Mouse (Mus musculus) forebrain, postnatal 0 days (tissue): Measurements from ENCODE around the gene Runx2. TPM values are rescaled to one million over a fixed set of nuclear protein-coding genes. Genes with fewer than 3 reads are reported as not detected.

ENCODE experiments used
- ATAC-seq: fragments of 200-750 bp; cut with Nextera tagmentation; 2 replicates; pipeline ENCODE4 v1.8.0; 2017; ENCODE audit warnings: mild to moderate bottlenecking, moderate library complexity
- DNase-seq: peaks from one replicate; pipeline ENCODE4 v3.0.0-alpha.2; 2015
- H3K27ac ChIP-seq: fragments of 300-500 bp; sonication (generic); 2 replicates; pipeline ENCODE4 v1.5.1; 2014; ENCODE audit warnings: low read depth, mild to moderate bottlenecking, antibody characterized with exemption, low read length, moderate library complexity, mixed read lengths
- H3K27me3 ChIP-seq: fragments of 300-500 bp; sonication (generic); 2 replicates; pipeline ENCODE4 v1.6.1; 2014; ENCODE audit warnings: mild to moderate bottlenecking, low read length, mixed read lengths; ENCODE audit not compliant: insufficient read depth
- H3K36me3 ChIP-seq: fragments of 300-500 bp; sonication (generic); 2 replicates; pipeline ENCODE4 v1.6.1; 2014; ENCODE audit warnings: mild to moderate bottlenecking, moderate library complexity; ENCODE audit not compliant: insufficient read depth
- H3K4me1 ChIP-seq: fragments of 300-500 bp; sonication (generic); 2 replicates; pipeline ENCODE4 v1.6.1; 2014; ENCODE audit warnings: antibody characterized with exemption; ENCODE audit not compliant: insufficient read depth
- H3K4me2 ChIP-seq: fragments of 300-500 bp; sonication (generic); 2 replicates; pipeline ENCODE4 v1.6.1; 2014; ENCODE audit warnings: low read depth, mild to moderate bottlenecking, moderate library complexity
- H3K4me3 ChIP-seq: fragments of 300-500 bp; sonication (generic); 2 replicates; pipeline ENCODE4 v1.5.1; 2014; ENCODE audit warnings: low read depth, low read length, mixed read lengths
- H3K9ac ChIP-seq: fragments of 300-500 bp; sonication (generic); 2 replicates; pipeline ENCODE4 v1.6.1; 2014; ENCODE audit warnings: mild to moderate bottlenecking
- H3K9me3 ChIP-seq: fragments of 300-500 bp; sonication (generic); 2 replicates; pipeline ENCODE4 v1.6.1; 2016; ENCODE audit warnings: low read length
- CTCF ChIP-seq: sonication (generic); IDR thresholded peaks from 2 replicates; pipeline ENCODE4 v1.5.1; 2016; ENCODE audit warnings: antibody characterized with exemption, control low read depth, low read depth
- WGBS: fragments of 180-500 bp; shearing (Covaris S2); extraction: QIAGEN DNeasy Blood & Tissue Kit; methylation state at CpG from one replicate; pipeline ENCODE4 v1.1.7; 2014; 5-methylcytosine and 5-hydroxymethylcytosine counted together
- polyA plus RNA-seq: library from polyadenylated mRNA; unstranded; fragments of >200 nt; fragmentation: Nextera tagmentation; extraction: Ambion mirVana; gene quantifications from 2 replicates; pipeline ENCODE4 v1.2.1, GENCODE M21; 2015
- total RNA-seq: library from RNA; depleted of rRNA; stranded (reverse); fragments of >200 nt; gene quantifications from 2 replicates; pipeline ENCODE4 v1.2.3, GENCODE M21; 2014

Gene Runx2
- total and polyA plus RNA-seq, 2 experiments from 2014 or later: 0.77 to 5.7 TPM

DNA sequence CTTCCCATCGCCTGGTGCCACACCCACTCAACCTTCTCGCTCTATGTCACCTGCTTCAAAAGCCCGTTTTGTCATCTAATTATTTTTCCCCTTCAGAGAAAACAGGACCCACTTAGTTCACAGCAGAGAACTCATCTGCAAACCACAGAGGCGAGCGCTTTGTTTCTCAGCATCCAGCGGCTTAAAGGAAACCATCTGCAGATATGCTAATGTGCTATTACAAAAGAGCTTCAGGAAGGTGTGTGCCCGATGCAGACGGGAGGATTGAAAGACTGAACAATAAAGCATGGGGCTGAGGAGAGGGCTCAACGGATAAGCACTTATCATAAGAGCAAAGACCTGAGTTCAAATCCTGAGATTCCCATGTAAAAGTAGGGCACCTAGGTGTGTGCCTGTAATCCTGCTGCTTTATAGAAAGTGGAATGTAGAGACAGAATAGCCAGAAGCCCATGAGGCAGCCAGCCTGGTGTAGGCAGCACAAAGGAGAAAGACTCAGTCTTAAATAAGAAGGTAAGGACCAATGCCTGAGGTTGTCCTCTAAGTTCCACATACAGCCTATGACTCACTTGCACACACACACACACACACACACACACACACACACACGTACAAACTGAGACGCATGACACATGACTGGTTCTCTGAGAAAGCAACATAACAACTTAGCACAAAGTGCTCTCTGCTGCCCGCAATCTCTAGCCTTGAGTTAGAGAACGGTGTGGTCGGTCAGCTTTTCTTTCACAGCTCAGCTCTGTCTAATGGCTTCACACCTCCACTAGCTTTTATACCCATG lies 111.9 kb downstream of the Runx2 start:
- Histone ChIP-seq H3K27me3 (no peaks in the 10 kb centered on the region), H3K27ac (no peak overlapping the region), H3K9me3 (no peaks in the 10 kb centered on the region), H3K4me1 (no peaks in the 10 kb centered on the region), H3K9ac (no peak overlapping the region), H3K4me2 (no peak overlapping the region), H3K4me3 (no peak overlapping the region), H3K36me3 (no peaks in the 10 kb centered on the region)
- 51% methylated on average over 14 of the region's 14 CpGs for WGBS
- ATAC-seq: no peak
- TF ChIP-seq CTCF: no peak
- DNase-seq: peak; percentile 3

GRCm38 (mm10) chr17:44701531-44701930 lies 113.1 kb downstream of the Runx2 start:
- Histone ChIP-seq H3K27ac (no peak overlapping the region), H3K4me2 (no peak overlapping the region), H3K9ac (no peak overlapping the region), H3K27me3 (no peaks in the 10 kb centered on the region), H3K36me3 (no peaks in the 10 kb centered on the region), H3K4me3 (no peak overlapping the region), H3K9me3 (no peaks in the 10 kb centered on the region), H3K4me1 (no peaks in the 10 kb centered on the region)
- TF ChIP-seq CTCF: no peak
- WGBS: 86% methylated on average over 4 of the region's 4 CpGs
- no peak for ATAC-seq
- DNase-seq: no peak

- TF ChIP-seq CTCF: no peak
Measured at GRCm38 (mm10) chr17:44700326-44700725, 114.3 kb downstream of the Runx2 start.

DNA sequence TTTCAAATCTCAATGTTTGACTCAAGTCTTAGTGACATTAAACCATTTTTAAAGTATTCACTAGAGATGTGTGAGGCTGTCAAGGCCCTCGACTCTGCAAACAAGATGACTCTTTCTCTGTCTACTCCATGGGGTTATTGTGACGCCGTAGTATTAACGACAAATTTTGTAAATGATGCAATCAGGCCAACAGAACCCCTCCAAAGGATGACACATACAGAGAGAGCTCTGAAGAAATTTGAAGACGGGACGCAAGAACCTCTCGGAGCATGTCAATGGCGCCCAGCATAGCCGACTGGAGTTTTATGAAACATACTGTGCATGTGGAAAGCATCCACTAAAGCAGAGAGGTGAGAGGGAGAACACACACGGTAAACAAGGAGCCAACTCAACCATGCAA lies 117.5 kb downstream of the Runx2 start:
- Histone ChIP-seq H3K4me2 (no peak overlapping the region), H3K36me3 (no peaks in the 10 kb centered on the region), H3K9me3 (no peaks in the 10 kb centered on the region), H3K4me1 (no peaks in the 10 kb centered on the region), H3K4me3 (no peak overlapping the region), H3K27me3 (no peaks in the 10 kb centered on the region), H3K9ac (no peak overlapping the region), H3K27ac (no peak overlapping the region)
- DNase-seq (no peak), ATAC-seq (no peak)
- 88% methylated on average over 10 of the region's 10 CpGs for WGBS
- no peak for TF ChIP-seq CTCF

More at GRCm38 (mm10) chr17:44700326-44700725, 114.3 kb downstream of the Runx2 start:
- ATAC-seq (no peak), DNase-seq (no peak)
- H3K9me3 ChIP-seq: no peaks in the 10 kb centered on the region
- no peaks in the 10 kb centered on the region for H3K27me3 ChIP-seq
- no peak overlapping the region for H3K9ac ChIP-seq
- H3K4me1 ChIP-seq: no peaks in the 10 kb centered on the region
- no peak overlapping the region for H3K4me2 ChIP-seq
- no peak overlapping the region for H3K4me3 ChIP-seq
- H3K27ac ChIP-seq: no peak overlapping the region
- WGBS: 93% methylated on average over 1 of the region's 1 CpGs
- H3K36me3 ChIP-seq: no peaks in the 10 kb centered on the region

GRCm38 (mm10) chr17:44693552-44693951 lies 121.0 kb downstream of the Runx2 start:
- Histone ChIP-seq H3K27me3 (no peaks in the 10 kb centered on the region), H3K9me3 (no peaks in the 10 kb centered on the region), H3K4me3 (no peak overlapping the region), H3K4me1 (no peaks in the 10 kb centered on the region), H3K4me2 (no peak overlapping the region), H3K27ac (no peak overlapping the region), H3K9ac (no peak overlapping the region), H3K36me3 (no peaks in the 10 kb centered on the region)
- ATAC-seq: no peak
- WGBS: 73% methylated on average over 7 of the region's 7 CpGs
- no peak for DNase-seq
- TF ChIP-seq CTCF: no peak

- ATAC-seq (no peak), DNase-seq (no peak)
- H3K4me2 ChIP-seq: no peak overlapping the region
- no peak overlapping the region for H3K4me3 ChIP-seq
- WGBS: 75% methylated on average over 2 of the region's 2 CpGs
- H3K9ac ChIP-seq: no peak overlapping the region
- H3K36me3 ChIP-seq: no peaks in the 10 kb centered on the region
- H3K4me1 ChIP-seq: no peaks in the 10 kb centered on the region
- TF ChIP-seq CTCF: no peak
- no peaks in the 10 kb centered on the region for H3K9me3 ChIP-seq
- H3K27ac ChIP-seq: no peak overlapping the region
- H3K27me3 ChIP-seq: no peaks in the 10 kb centered on the region
Measured at GRCm38 (mm10) chr17:44691517-44691916, 123.1 kb downstream of the Runx2 start.

- H3K4me3 ChIP-seq: no peak overlapping the region
- no peak for DNase-seq
- H3K4me2 ChIP-seq: no peak overlapping the region
- no peaks in the 10 kb centered on the region for H3K36me3 ChIP-seq
- 86% methylated on average over 5 of the region's 5 CpGs for WGBS
- no peaks in the 10 kb centered on the region for H3K4me1 ChIP-seq
- no peak for TF ChIP-seq CTCF
- H3K27ac ChIP-seq: no peak overlapping the region
- H3K27me3 ChIP-seq: no peaks in the 10 kb centered on the region
- no peak overlapping the region for H3K9ac ChIP-seq
- no peak for ATAC-seq
- H3K9me3 ChIP-seq: no peaks in the 10 kb centered on the region
Measured at GRCm38 (mm10) chr17:44690410-44691035, 124.1 kb downstream of the Runx2 start.
